Mouse (Mus musculus) kidney, embryonic 14.5 days (tissue): Measurements from ENCODE around the gene Tlr8. TPM values are rescaled to one million over a fixed set of nuclear protein-coding genes. Genes with fewer than 3 reads are reported as not detected.

Experiments
- ATAC-seq: fragments of 200-750 bp; cut with Nextera tagmentation; 2 replicates; pipeline ENCODE4 v1.8.0; 2017; ENCODE audit warnings: moderate number of reproducible peaks, mild to moderate bottlenecking, moderate TSS enrichment, moderate library complexity; ENCODE audit not compliant: low FRiP score, low TSS enrichment
- H3K27ac ChIP-seq: fragments of 300-500 bp; sonication (generic); 2 replicates; pipeline ENCODE4 v1.5.1; 2014; ENCODE audit warnings: low read depth, mild to moderate bottlenecking, low read length, moderate library complexity, mixed read lengths
- H3K27me3 ChIP-seq: fragments of 300-500 bp; sonication (generic); 2 replicates; pipeline ENCODE4 v1.6.1; 2014; ENCODE audit warnings: mild to moderate bottlenecking, low read length; ENCODE audit not compliant: control insufficient read depth, insufficient read depth
- H3K36me3 ChIP-seq: fragments of 300-500 bp; sonication (generic); 2 replicates; pipeline ENCODE4 v1.6.1; 2014; ENCODE audit warnings: low read length, mixed read lengths; ENCODE audit not compliant: control insufficient read depth, insufficient read depth
- H3K4me1 ChIP-seq: fragments of 300-500 bp; sonication (generic); 2 replicates; pipeline ENCODE4 v1.6.1; 2014; ENCODE audit warnings: low read length, mixed read lengths; ENCODE audit not compliant: control insufficient read depth, insufficient read depth
- H3K4me2 ChIP-seq: fragments of 300-500 bp; sonication (generic); replicated peaks from 2 replicates; pipeline ENCODE4 v1.6.1; 2014; ENCODE audit warnings: low read depth, mild to moderate bottlenecking, low read length
- H3K4me3 ChIP-seq: fragments of 300-500 bp; sonication (generic); 2 replicates; pipeline ENCODE4 v1.5.1; 2014; ENCODE audit warnings: mild to moderate bottlenecking, low read length
- H3K9ac ChIP-seq: fragments of 300-500 bp; sonication (generic); 2 replicates; pipeline ENCODE4 v1.6.1; 2014; ENCODE audit warnings: low read depth, mild to moderate bottlenecking, low read length, moderate library complexity
- H3K9me3 ChIP-seq: fragments of 300-500 bp; sonication (generic); 2 replicates; pipeline ENCODE4 v1.6.1; 2016; ENCODE audit warnings: low read length; ENCODE audit not compliant: control insufficient read depth
- WGBS: fragments of 180-500 bp; shearing (Covaris S2); extraction: QIAGEN DNeasy Blood & Tissue Kit; methylation state at CpG from one replicate; pipeline ENCODE4 v1.1.7; 2014; 5-methylcytosine and 5-hydroxymethylcytosine counted together
- polyA plus RNA-seq: library from polyadenylated mRNA; unstranded; fragments of >200 nt; fragmentation: Nextera tagmentation; extraction: Ambion mirVana; gene quantifications from 2 replicates; pipeline ENCODE4 v1.2.1, GENCODE M21; 2014

The Tlr8 gene
- polyA plus RNA-seq, 1 experiment from 2014 or later = 0.12 TPM

- H3K4me3 ChIP-seq = peak within 1 kb of the TSS; percentile 54
- H3K9ac ChIP-seq = peak within 1 kb of the TSS; percentile 68
- no peaks in the 10 kb centered on the region for H3K9me3 ChIP-seq
- ATAC-seq = peak; percentile 89
- no peaks in the 10 kb centered on the region for H3K36me3 ChIP-seq
- H3K27me3 ChIP-seq = 0 out of 2 replicates have a peak, but pooled peaks cover 3% of the 10 kb centered on the region
- 25% methylated on average over 38 of the region's 39 CpGs for WGBS
- no peaks in the 10 kb centered on the region for H3K4me1 ChIP-seq
- peak within 1 kb of the TSS; percentile 45 for H3K4me2 ChIP-seq
- H3K27ac ChIP-seq = peak within 1 kb of the TSS; percentile 65
These were observed 55.0 kb downstream of the Tlr8 start, which contains the start of gene Tmsb4x for GRCm38 (mm10) chrX:167208978-167209754. Gene Tmsb4x (minus strand): TSS chrX:167209315.

- Histone ChIP-seq H3K9ac (peak overlapping the region; percentile 68), H3K27ac (peak overlapping the region; percentile 65), H3K4me3 (peak overlapping the region; percentile 54), H3K36me3 (no peaks in the 10 kb centered on the region), H3K9me3 (no peaks in the 10 kb centered on the region), H3K4me1 (no peaks in the 10 kb centered on the region), H3K27me3 (0 out of 2 replicates have a peak, but pooled peaks cover 3% of the 10 kb centered on the region), H3K4me2 (peak overlapping the region; percentile 45)
- ATAC-seq = no peak
- WGBS = 30% methylated on average over 16 of the region's 16 CpGs
These were observed 55.7 kb downstream of the Tlr8 start for GRCm38 (mm10) chrX:167208506-167208820.

- Histone ChIP-seq H3K36me3 (no peaks in the 10 kb centered on the region), H3K9me3 (no peaks in the 10 kb centered on the region), H3K27ac (peak overlapping the region; percentile 65), H3K27me3 (0 out of 2 replicates have a peak, but pooled peaks cover 3% of the 10 kb centered on the region), H3K9ac (peak overlapping the region; percentile 68), H3K4me1 (no peaks in the 10 kb centered on the region), H3K4me2 (peak overlapping the region; percentile 45), H3K4me3 (peak overlapping the region; percentile 54)
- 32% methylated on average over 25 of the region's 25 CpGs for WGBS
- no peak for ATAC-seq
These were observed 56.2 kb downstream of the Tlr8 start for GRCm38 (mm10) chrX:167207741-167208505.

GRCm38 (mm10) chrX:167205813-167206520 is 58.2 kb downstream of the Tlr8 start:
- no peaks in the 10 kb centered on the region for H3K9me3 ChIP-seq
- H3K27me3 ChIP-seq = 0 out of 2 replicates have a peak, but pooled peaks cover 3% of the 10 kb centered on the region
- H3K4me3 ChIP-seq = no peak overlapping the region
- H3K9ac ChIP-seq = no peak overlapping the region
- H3K27ac ChIP-seq = no peak overlapping the region
- no peak overlapping the region for H3K4me2 ChIP-seq
- WGBS = 79% methylated on average over 8 of the region's 8 CpGs
- no peaks in the 10 kb centered on the region for H3K4me1 ChIP-seq
- ATAC-seq = no peak
- no peaks in the 10 kb centered on the region for H3K36me3 ChIP-seq

- WGBS = 90% methylated on average over 2 of the region's 2 CpGs
- H3K4me1 ChIP-seq = no peaks in the 10 kb centered on the region
- H3K27me3 ChIP-seq = no peaks in the 10 kb centered on the region
- H3K36me3 ChIP-seq = no peaks in the 10 kb centered on the region
- no peak overlapping the region for H3K9ac ChIP-seq
- no peak overlapping the region for H3K4me2 ChIP-seq
- no peaks in the 10 kb centered on the region for H3K9me3 ChIP-seq
- H3K4me3 ChIP-seq = no peak overlapping the region
- ATAC-seq = no peak
- H3K27ac ChIP-seq = no peak overlapping the region
These were observed 62.8 kb downstream of the Tlr8 start for GRCm38 (mm10) chrX:167201365-167201764.

GRCm38 (mm10) chrX:167195228-167195649 is 68.9 kb downstream of the Tlr8 start:
- WGBS = 67% methylated on average over 2 of the region's 2 CpGs
- ATAC-seq = no peak

More at GRCm38 (mm10) chrX:167195228-167195649, 68.9 kb downstream of the Tlr8 start:
- no peaks in the 10 kb centered on the region for H3K4me1 ChIP-seq
- H3K4me3 ChIP-seq = no peak overlapping the region
- no peak overlapping the region for H3K4me2 ChIP-seq
- H3K9me3 ChIP-seq = no peaks in the 10 kb centered on the region
- H3K9ac ChIP-seq = no peak overlapping the region
- H3K27ac ChIP-seq = no peak overlapping the region
- H3K36me3 ChIP-seq = no peaks in the 10 kb centered on the region
- no peaks in the 10 kb centered on the region; the same call in 1 of the 2 replicates for H3K27me3 ChIP-seq

Other genes with a start within 250 kb of the Tlr8 start
- 2,072 and 3,120 TPM in 2 replicates for gene Tmsb4x, start 55.0 kb downstream of the Tlr8 start, polyA plus RNA-seq
- gene Tlr7, start 66.2 kb upstream of the Tlr8 start, polyA plus RNA-seq = 0.21 and 0.73 TPM in 2 replicates
- gene Prps2, start 118.4 kb upstream of the Tlr8 start, polyA plus RNA-seq = 21.3 and 35.5 TPM in 2 replicates